Comparison of ENCODE assay signal across 7 mouse cellular contexts in genomic region chr10:60536098-60536811, GRCm38 (mm10).
DNase-seq lines count a peak whose midpoint lies in the region; ATAC-seq lines count a peak whose summit lies in the region.

No protein-coding gene starts in this region.

- H3K4me1 ChIP-seq in heart, embryonic 16.5 days (ENCODE audit: control insufficient read depth, insufficient read depth, low read length): no peaks in the 10 kb centered on the region
- no peaks in the 10 kb centered on the region for H3K4me1 ChIP-seq in liver, embryonic 13.5 days (replicated peaks)
- H3K4me1 ChIP-seq in stomach, embryonic 14.5 days (ENCODE audit: control insufficient read depth, insufficient read depth, low read length): no peaks in the 10 kb centered on the region

- H3K36me3 ChIP-seq in heart, embryonic 16.5 days (ENCODE audit: control insufficient read depth, insufficient read depth): no peaks in the 10 kb centered on the region
- H3K36me3 ChIP-seq in liver, embryonic 13.5 days: no peaks in the 10 kb centered on the region
- H3K36me3 ChIP-seq in stomach, embryonic 14.5 days (ENCODE audit: control insufficient read depth, insufficient read depth, low read length): no peaks in the 10 kb centered on the region

- H3K9me3 ChIP-seq in heart, embryonic 16.5 days (replicated peaks; ENCODE audit: control insufficient read depth, low read length): no peaks in the 10 kb centered on the region
- no peaks in the 10 kb centered on the region for H3K9me3 ChIP-seq in liver, embryonic 13.5 days (replicated peaks)
- no peaks in the 10 kb centered on the region for H3K9me3 ChIP-seq in stomach, embryonic 14.5 days (ENCODE audit: control insufficient read depth, low read depth, low read length)

- no peaks in the 10 kb centered on the region for H3K27me3 ChIP-seq in heart, embryonic 16.5 days (ENCODE audit: control insufficient read depth, insufficient read depth, low read length)
- H3K27me3 ChIP-seq in liver, embryonic 13.5 days: no peaks in the 10 kb centered on the region
- no peaks in the 10 kb centered on the region for H3K27me3 ChIP-seq in stomach, embryonic 14.5 days (ENCODE audit: control insufficient read depth, insufficient read depth, low read length)

- H3K4me2 ChIP-seq in heart, embryonic 16.5 days (ENCODE audit: low read depth, low read length): peak overlapping the region; percentile 35; the same call in 1 of the 2 replicates
- H3K4me2 ChIP-seq in liver, embryonic 13.5 days: peak overlapping the region; percentile 41
- peak overlapping the region; percentile 18; the same call in 1 of the 2 replicates for H3K4me2 ChIP-seq in stomach, embryonic 14.5 days (replicated peaks; ENCODE audit: low read depth, low read length)

- H3K27ac ChIP-seq in heart, embryonic 16.5 days (ENCODE audit: low read length): no peak overlapping the region
- no peak overlapping the region for H3K27ac ChIP-seq in liver, embryonic 13.5 days
- H3K27ac ChIP-seq in stomach, embryonic 14.5 days (ENCODE audit: low read length): no peak overlapping the region

- H3K9ac ChIP-seq in heart, embryonic 16.5 days (ENCODE audit: low read length): no peak overlapping the region
- no peak overlapping the region for H3K9ac ChIP-seq in liver, embryonic 13.5 days
- no peak overlapping the region for H3K9ac ChIP-seq in stomach, embryonic 14.5 days (replicated peaks; ENCODE audit: low read depth, low read length)

- DNase-seq in 416B (ENCODE audit: low read depth) (peak; percentile 8), MEL-GATA-1-ER (ENCODE audit: extremely low read depth, low read depth) (peak; percentile 55)
- peak; percentile 5 for DNase-seq in liver, embryonic 13.5 days
- no peak for DNase-seq in layer of hippocampus, adult 9-10 months (ENCODE audit: low spot score)
- DNase-seq in right cerebral cortex, adult 2 months (ENCODE audit: low spot score in 2 of 2): no peak

- ATAC-seq in heart, embryonic 16.5 days (replicated peaks; ENCODE audit: extremely low read depth, insufficient read depth, low FRiP score): peak; percentile 55; the same call in 1 of the 2 replicates
- ATAC-seq in liver, embryonic 13.5 days (ENCODE audit: low read depth): no peak
- peak; percentile 62; the same call in 1 of the 2 replicates for ATAC-seq in stomach, embryonic 14.5 days (ENCODE audit: insufficient number of reproducible peaks, insufficient read depth, low FRiP score, low read depth)

- H3K4me3 ChIP-seq in heart, embryonic 16.5 days (ENCODE audit: low read length): no peak overlapping the region
- peak overlapping the region; percentile 12; the same call in 1 of the 2 replicates for H3K4me3 ChIP-seq in liver, embryonic 13.5 days (replicated peaks)
- no peak overlapping the region for H3K4me3 ChIP-seq in stomach, embryonic 14.5 days (ENCODE audit: low read depth, low read length)

- WGBS in heart, embryonic 16.5 days: 11% methylated on average over 14 of the region's 14 CpGs
- 8% methylated on average over 13 of the region's 14 CpGs for WGBS in liver, embryonic 13.5 days (ENCODE audit: insufficient replicate concordance)
- WGBS in stomach, embryonic 14.5 days: 13% methylated on average over 13 of the region's 14 CpGs

Comparison
In these comparisons a context has a peak if more than half of its experiments do, and no peak if none do; other contexts are left out.
1. DNase-seq: peak in 416B (single experiment), MEL-GATA-1-ER (single experiment) and liver, embryonic 13.5 days (single experiment); none in layer of hippocampus, adult 9-10 months (single experiment) and right cerebral cortex, adult 2 months (0 of 2).
2. Peak in every context shown above with its lines, with median percentiles within 50 percentile points of each other: H3K4me2 ChIP-seq.